Mouse (Mus musculus) liver, postnatal 0 days (tissue): Measurements from ENCODE around the gene Med24. TPM values are rescaled to one million over a fixed set of nuclear protein-coding genes. Genes with fewer than 3 reads are reported as not detected.
A peak's percentile ranks its signal among the peaks of the same experiment; 100 is the strongest.

ENCODE experiments used
- ATAC-seq: fragments of 200-750 bp; cut with Nextera tagmentation; 2 replicates; pipeline ENCODE4 v1.8.0; 2017; ENCODE audit warnings: mild to moderate bottlenecking, moderate library complexity
- DNase-seq: peaks from one replicate; pipeline ENCODE4 v3.0.0-alpha.2; 2016
- H3K27ac ChIP-seq: fragments of 300-500 bp; sonication (generic); 2 replicates; pipeline ENCODE4 v1.5.1; 2014; ENCODE audit warnings: antibody characterized with exemption, moderate library complexity, mild to moderate bottlenecking, low read depth
- H3K27me3 ChIP-seq: fragments of 300-500 bp; sonication (generic); 2 replicates; pipeline ENCODE4 v1.6.1; 2014; ENCODE audit warnings: low read length, control low read depth, mixed read lengths; ENCODE audit not compliant: insufficient read depth
- H3K36me3 ChIP-seq: fragments of 300-500 bp; sonication (generic); replicated peaks from 2 replicates; pipeline ENCODE4 v1.6.1; 2014; ENCODE audit warnings: mild to moderate bottlenecking, control low read depth, low read length, moderate library complexity, mixed read lengths; ENCODE audit not compliant: insufficient read depth
- H3K4me1 ChIP-seq: fragments of 300-500 bp; sonication (generic); 2 replicates; pipeline ENCODE4 v1.6.1; 2014; ENCODE audit warnings: antibody characterized with exemption, mild to moderate bottlenecking, control low read depth; ENCODE audit not compliant: insufficient read depth
- H3K4me2 ChIP-seq: fragments of 300-500 bp; sonication (generic); 2 replicates; pipeline ENCODE4 v1.6.1; 2014; ENCODE audit warnings: low read depth, mild to moderate bottlenecking, low read length, moderate library complexity, mixed read lengths
- H3K4me3 ChIP-seq: fragments of 300-500 bp; sonication (generic); 2 replicates; pipeline ENCODE4 v1.5.1; 2014; ENCODE audit warnings: low read depth, low read length
- H3K9ac ChIP-seq: fragments of 300-500 bp; sonication (generic); replicated peaks from 2 replicates; pipeline ENCODE4 v1.6.1; 2014; ENCODE audit warnings: mild to moderate bottlenecking, moderate library complexity
- H3K9me3 ChIP-seq: fragments of 300-500 bp; sonication (generic); 2 replicates; pipeline ENCODE4 v1.6.1; 2016; ENCODE audit warnings: mild to moderate bottlenecking, control low read depth, low read length, mixed read lengths
- CTCF ChIP-seq: sonication (generic); IDR thresholded peaks from 2 replicates; pipeline ENCODE4 v1.5.1; 2016; ENCODE audit warnings: antibody characterized with exemption, low read depth
- EP300 ChIP-seq: IDR thresholded peaks from 2 replicates; pipeline ENCODE4 v1.6.1; 2016; ENCODE audit warnings: antibody characterized with exemption, low read depth, mild to moderate bottlenecking
- WGBS: fragments of 180-500 bp; shearing (Covaris S2); extraction: QIAGEN DNeasy Blood & Tissue Kit; methylation state at CpG from one replicate; pipeline ENCODE4 v1.1.7; 2014; ENCODE audit not compliant: insufficient replicate concordance; 5-methylcytosine and 5-hydroxymethylcytosine counted together
- polyA plus RNA-seq: library from polyadenylated mRNA; unstranded; fragments of >200 nt; fragmentation: Nextera tagmentation; extraction: Ambion mirVana; gene quantifications from 2 replicates; pipeline ENCODE4 v1.2.1, GENCODE M21; 2015

Med24 gene
- polyA plus RNA-seq, 1 experiment from 2014 or later, result 10.9 TPM

- no peak overlapping the region for H3K27ac ChIP-seq
- WGBS, result 65% methylated on average over 17 of the region's 17 CpGs
Observed at GRCm38 (mm10) chr11:98762756-98763501, 33.7 kb upstream of the Med24 start.

DNA sequence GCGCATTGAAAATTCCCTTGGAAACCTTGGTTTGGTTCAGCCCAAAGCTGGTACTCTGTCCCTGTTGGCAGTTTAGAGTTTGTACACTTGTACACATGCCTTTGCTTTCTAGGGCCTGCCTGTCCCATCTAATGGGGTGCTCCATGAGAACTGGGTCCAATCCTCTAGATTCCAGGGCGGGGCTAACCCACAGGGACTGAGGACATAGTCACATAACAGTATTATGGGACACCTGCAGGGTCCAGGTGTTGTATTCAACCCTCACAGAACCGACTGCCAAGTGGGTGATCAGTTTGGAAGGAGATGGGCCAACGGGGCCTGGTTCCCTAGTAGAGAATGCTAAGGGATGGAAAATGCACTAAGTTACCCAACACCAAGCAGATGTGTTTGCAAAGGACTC is 32.7 kb upstream of the Med24 start:
- no peak overlapping the region for H3K9ac ChIP-seq
- DNase-seq (no peak), ATAC-seq (no peak)
- H3K4me2 ChIP-seq, result no peak overlapping the region
- H3K36me3 ChIP-seq, result peaks cover 17% of the 10 kb centered on the region
- no peak for TF ChIP-seq EP300
- TF ChIP-seq CTCF, result no peak
- H3K9me3 ChIP-seq, result no peaks in the 10 kb centered on the region
- 92% methylated on average over 4 of the region's 4 CpGs for WGBS
- peaks cover 13% of the 10 kb centered on the region for H3K4me1 ChIP-seq
- H3K4me3 ChIP-seq, result no peak overlapping the region
- H3K27ac ChIP-seq, result no peak overlapping the region
- H3K27me3 ChIP-seq, result no peaks in the 10 kb centered on the region

More at GRCm38 (mm10) chr11:98762756-98763501, 33.7 kb upstream of the Med24 start:
- H3K4me1 ChIP-seq, result peaks cover 20% of the 10 kb centered on the region
- DNase-seq (peak; percentile 41), ATAC-seq (peak; percentile 26)
- H3K4me2 ChIP-seq, result no peak overlapping the region
- TF ChIP-seq CTCF, result peak; percentile 60
- no peak for TF ChIP-seq EP300
- H3K9me3 ChIP-seq, result no peaks in the 10 kb centered on the region
- no peaks in the 10 kb centered on the region for H3K27me3 ChIP-seq
- H3K4me3 ChIP-seq, result no peak overlapping the region
- H3K36me3 ChIP-seq, result peaks cover 15% of the 10 kb centered on the region
- no peak overlapping the region for H3K9ac ChIP-seq

DNA sequence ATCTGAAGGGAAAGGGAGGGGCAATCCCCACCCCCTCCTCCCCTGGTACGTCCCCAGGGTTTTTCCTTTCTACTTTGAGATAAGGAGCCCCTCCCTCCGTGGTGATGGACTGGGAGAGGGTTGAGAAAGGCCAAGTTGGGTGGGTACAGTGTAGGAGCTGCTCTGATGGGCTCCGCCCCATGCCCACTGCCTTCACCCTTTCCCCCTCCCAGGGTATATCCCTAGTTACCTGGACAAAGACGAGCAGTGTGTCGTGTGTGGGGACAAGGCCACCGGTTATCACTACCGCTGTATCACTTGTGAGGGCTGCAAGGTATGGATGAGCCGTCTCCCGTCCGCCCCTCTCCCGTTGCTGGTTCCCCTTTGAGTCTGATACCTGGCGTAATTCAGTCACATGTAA is 27.5 kb upstream of the Med24 start:
- H3K27ac ChIP-seq, result no peak overlapping the region
- no peaks in the 10 kb centered on the region for H3K27me3 ChIP-seq
- 0 out of 2 replicates have a peak, but pooled peaks cover 7% of the 10 kb centered on the region for H3K36me3 ChIP-seq
- no peak for ATAC-seq
- no peak for DNase-seq
- H3K4me3 ChIP-seq, result no peak overlapping the region
- TF ChIP-seq CTCF (no peak), EP300 (no peak)
- no peak overlapping the region for H3K4me2 ChIP-seq
- no peaks in the 10 kb centered on the region for H3K9me3 ChIP-seq
- H3K9ac ChIP-seq, result no peak overlapping the region
- WGBS, result 80% methylated on average over 12 of the region's 12 CpGs
- peaks cover 46% of the 10 kb centered on the region for H3K4me1 ChIP-seq

GRCm38 (mm10) chr11:98755726-98756380 is 26.6 kb upstream of the Med24 start:
- Histone ChIP-seq H3K36me3 (0 out of 2 replicates have a peak, but pooled peaks cover 6% of the 10 kb centered on the region), H3K4me2 (peak overlapping the region; percentile 8; the same call in 1 of the 2 replicates), H3K27ac (no peak overlapping the region), H3K9me3 (no peaks in the 10 kb centered on the region), H3K27me3 (no peaks in the 10 kb centered on the region), H3K4me1 (peaks cover 54% of the 10 kb centered on the region), H3K4me3 (no peak overlapping the region), H3K9ac (no peak overlapping the region)
- WGBS, result 78% methylated on average over 6 of the region's 6 CpGs
- ATAC-seq, result no peak
- TF ChIP-seq EP300 (0 out of 2 replicates have a peak, but pooled peaks have one; percentile 15), CTCF (no peak)
- peak; percentile 49 for DNase-seq

GRCm38 (mm10) chr11:98754621-98755181 is 25.5 kb upstream of the Med24 start:
- Histone ChIP-seq H3K27ac (peak overlapping the region; percentile 84), H3K4me1 (peaks cover 66% of the 10 kb centered on the region), H3K4me3 (no peak overlapping the region), H3K9me3 (no peaks in the 10 kb centered on the region), H3K9ac (peak overlapping the region; percentile 55), H3K4me2 (peak overlapping the region; percentile 32), H3K36me3 (0 out of 2 replicates have a peak, but pooled peaks cover 2% of the 10 kb centered on the region), H3K27me3 (no peaks in the 10 kb centered on the region)
- peak; percentile 86 for DNase-seq
- TF ChIP-seq CTCF, result peak; percentile 100
- peak; percentile 72; the same call in 1 of the 2 replicates for TF ChIP-seq EP300
- peak; percentile 84 for ATAC-seq
- 18% methylated on average over 7 of the region's 7 CpGs for WGBS

GRCm38 (mm10) chr11:98754151-98754620 is 25.0 kb upstream of the Med24 start:
- peak overlapping the region; percentile 32 for H3K4me2 ChIP-seq
- H3K4me3 ChIP-seq, result no peak overlapping the region
- H3K27me3 ChIP-seq, result no peaks in the 10 kb centered on the region
- peaks cover 69% of the 10 kb centered on the region for H3K4me1 ChIP-seq
- peak overlapping the region; percentile 84 for H3K27ac ChIP-seq
- ATAC-seq (peak; percentile 18; the same call in 1 of the 2 replicates), DNase-seq (peak; percentile 42)
- H3K36me3 ChIP-seq, result 0 out of 2 replicates have a peak, but pooled peaks cover 2% of the 10 kb centered on the region
- H3K9me3 ChIP-seq, result no peaks in the 10 kb centered on the region
- WGBS, result 52% methylated on average over 9 of the region's 9 CpGs
- TF ChIP-seq CTCF (no peak), EP300 (no peak)
- peak overlapping the region; percentile 55; the same call in 1 of the 2 replicates for H3K9ac ChIP-seq
